Mouse (Mus musculus) forelimb bud, embryonic 11.5 days (tissue): Measurements from ENCODE around the gene Camk2b.
A peak's percentile ranks its signal among the peaks of the same experiment; 100 is the strongest.

Experiments
- DNase-seq: peaks from one replicate; pipeline ENCODE4 v3.0.0-alpha.2; 2012; ENCODE audit warnings: low read depth, low spot score

Camk2b gene

GRCm38 (mm10) chr11:6050066-6050560 lies 16.0 kb downstream of the Camk2b start:
- no peak for DNase-seq

- DNase-seq = no peak
Measured at GRCm38 (mm10) chr11:6048208-6048607, 18.0 kb downstream of the Camk2b start.

GRCm38 (mm10) chr11:6038929-6039328 lies 27.2 kb downstream of the Camk2b start:
- DNase-seq = no peak

- DNase-seq = no peak
Measured at GRCm38 (mm10) chr11:6037686-6038085, 28.5 kb downstream of the Camk2b start.

- DNase-seq = no peak
Measured at GRCm38 (mm10) chr11:6037198-6037597, 29.0 kb downstream of the Camk2b start.

- no peak for DNase-seq
Measured at GRCm38 (mm10) chr11:6036477-6036876, 29.7 kb downstream of the Camk2b start.

- DNase-seq = no peak
Measured at GRCm38 (mm10) chr11:6035521-6035920, 30.6 kb downstream of the Camk2b start.

GRCm38 (mm10) chr11:6034740-6035139 lies 31.4 kb downstream of the Camk2b start:
- DNase-seq = no peak

GRCm38 (mm10) chr11:6033801-6034200 lies 32.4 kb downstream of the Camk2b start:
- no peak for DNase-seq

GRCm38 (mm10) chr11:6033147-6033546 lies 33.0 kb downstream of the Camk2b start:
- DNase-seq = peak; percentile 10

- no peak for DNase-seq
Measured at GRCm38 (mm10) chr11:6030650-6031049, 35.5 kb downstream of the Camk2b start.

- DNase-seq = no peak
Measured at GRCm38 (mm10) chr11:6029790-6030189, 36.4 kb downstream of the Camk2b start.

- no peak for DNase-seq
Measured at GRCm38 (mm10) chr11:6028911-6029310, 37.3 kb downstream of the Camk2b start.

GRCm38 (mm10) chr11:6026361-6026760 lies 39.8 kb downstream of the Camk2b start:
- DNase-seq = no peak

GRCm38 (mm10) chr11:6024923-6025652 lies 41.1 kb downstream of the Camk2b start:
- DNase-seq = no peak

- no peak for DNase-seq
Measured at GRCm38 (mm10) chr11:6020897-6021839, 45.0 kb downstream of the Camk2b start.

GRCm38 (mm10) chr11:6020360-6020759 lies 45.8 kb downstream of the Camk2b start:
- no peak for DNase-seq

- DNase-seq = no peak
Measured at GRCm38 (mm10) chr11:6018218-6019010, 47.7 kb downstream of the Camk2b start.

- DNase-seq = no peak
Measured at GRCm38 (mm10) chr11:6017484-6018140, 48.5 kb downstream of the Camk2b start.

GRCm38 (mm10) chr11:6016797-6017395 lies 49.3 kb downstream of the Camk2b start:
- DNase-seq = no peak

- DNase-seq = peak; percentile 51
Measured at GRCm38 (mm10) chr11:6016368-6016767, 49.8 kb downstream of the Camk2b start.
